In genomic region chr7:139247881-139248614, GRCm38 (mm10) we compare ENCODE assay signal across 8 mouse cellular contexts. TPM values are rescaled to one million over a fixed set of nuclear protein-coding genes. Genes with fewer than 3 reads are reported as not detected.
DNase-seq lines count a peak whose midpoint lies in the region; ATAC-seq and TF ChIP-seq lines count a peak whose summit lies in the region.

Gene Pwwp2b, plus strand, starts transcription at chr7:139248482.

- H3K4me3 ChIP-seq in forebrain, embryonic 14.5 days (ENCODE audit: low read depth, low read length) = peak within 1 kb of the TSS; percentile 64
- H3K4me3 ChIP-seq in lung, adult 2 months (replicated peaks; ENCODE audit: extremely low read depth, low read depth, low read length) = peak within 1 kb of the TSS; percentile 93
- peak within 1 kb of the TSS; percentile 71 for H3K4me3 ChIP-seq in neural tube, embryonic 15.5 days (replicated peaks)

- peak within 1 kb of the TSS; percentile 79 for H3K9ac ChIP-seq in forebrain, embryonic 14.5 days (ENCODE audit: low read length)
- H3K9ac ChIP-seq in neural tube, embryonic 15.5 days (replicated peaks) = peak within 1 kb of the TSS; percentile 76

- peak within 1 kb of the TSS; percentile 48; the same call in 1 of the 2 replicates for H3K27ac ChIP-seq in forebrain, embryonic 14.5 days (ENCODE audit: low read depth, low read length)
- peak within 1 kb of the TSS; percentile 68 for H3K27ac ChIP-seq in neural tube, embryonic 15.5 days (replicated peaks)

- H3K27me3 ChIP-seq in forebrain, embryonic 14.5 days (replicated peaks; ENCODE audit: control insufficient read depth, insufficient read depth, low read length) = peaks cover 13% of the 10 kb centered on the region; the same call in 1 of the 2 replicates
- peaks cover 14% of the 10 kb centered on the region for H3K27me3 ChIP-seq in neural tube, embryonic 15.5 days (replicated peaks)

- peak; percentile 89 for ATAC-seq in forebrain, embryonic 14.5 days
- ATAC-seq in neural tube, embryonic 15.5 days (ENCODE audit: low FRiP score) = peak; percentile 85

- WGBS in forebrain, embryonic 14.5 days = under 1% methylated on average over 33 of the region's 72 CpGs
- 1% methylated on average over 72 of the region's 72 CpGs for WGBS in large intestine, adult 2 months
- WGBS in lung, adult 2 months = 1% methylated on average over 72 of the region's 72 CpGs
- WGBS in neural tube, embryonic 15.5 days = under 1% methylated on average over 56 of the region's 72 CpGs

- intact Hi-C loops in heart, postnatal 14 days (cut with DNase I) = loop anchor here (5.0 kb wide), 1 partner anchor 139 kb away; the partner anchor contains the start of gene Inpp5a

- H3K9me3 ChIP-seq in forebrain, embryonic 14.5 days (replicated peaks; ENCODE audit: control insufficient read depth, low read length) = no peaks in the 10 kb centered on the region
- H3K9me3 ChIP-seq in neural tube, embryonic 15.5 days (replicated peaks) = no peaks in the 10 kb centered on the region

- TF ChIP-seq CTCF in lung, adult 2 months (IDR thresholded peaks at IDR 0.05; ENCODE audit: insufficient read depth, low read length) = no peak

- H3K4me1 ChIP-seq in forebrain, embryonic 14.5 days (ENCODE audit: control insufficient read depth, insufficient read depth, low read length) = peaks cover 10% of the 10 kb centered on the region
- peaks cover 39% of the 10 kb centered on the region for H3K4me1 ChIP-seq in lung, adult 2 months (ENCODE audit: control insufficient read depth, insufficient read depth, low read length)
- peaks cover 57% of the 10 kb centered on the region for H3K4me1 ChIP-seq in neural tube, embryonic 15.5 days

- no peaks in the 10 kb centered on the region for H3K36me3 ChIP-seq in forebrain, embryonic 14.5 days (ENCODE audit: control insufficient read depth, insufficient read depth, low read length)
- H3K36me3 ChIP-seq in neural tube, embryonic 15.5 days = no peaks in the 10 kb centered on the region

- peak; percentile 84 for DNase-seq in CD4-positive helper T cell, adult 2 months (ENCODE audit: low read depth, low spot score)
- DNase-seq in brain, adult 2 months (ENCODE audit: low read depth, low spot score) = peak; percentile 82
- peak; percentile 77 for DNase-seq in forebrain, embryonic 14.5 days (ENCODE audit: low spot score)
- DNase-seq in heart, postnatal 14 days = peak; percentile 90 to 92
- DNase-seq in large intestine, adult 2 months (ENCODE audit: low read depth, low spot score) = no peak
- peak; percentile 91 for DNase-seq in lung, adult 2 months
- peak; percentile 86 for DNase-seq in testis, postnatal 10 days (ENCODE audit: low spot score)

- peak within 1 kb of the TSS; percentile 97 for H3K4me2 ChIP-seq in forebrain, embryonic 14.5 days (ENCODE audit: low read length)
- H3K4me2 ChIP-seq in neural tube, embryonic 15.5 days = peak within 1 kb of the TSS; percentile 98

- TF ChIP-seq POLR2A in lung, adult 2 months (IDR thresholded peaks at IDR 0.05; ENCODE audit: borderline replicate concordance, extremely low read depth, low read depth, low read length) = peak; percentile 64; the same call in 1 of the 2 replicates

RNA-seq across cellular contexts. Expression of gene Pwwp2b, which starts in this region (rescaled TPM):
- polyA plus RNA-seq in forebrain, embryonic 14.5 days (2014; fragmentation: Nextera tagmentation; extraction: Ambion mirVana) = 4.2 and 5.3 TPM in 2 replicates
- 1 to 10 TPM; 8.7 to 9.8 TPM for total RNA-seq in heart, postnatal 14 days (2021)
- 10.6 and 13.6 TPM in 2 replicates for polyA plus RNA-seq in large intestine, adult 2 months (2012; rRNA removed)
- polyA plus RNA-seq in lung, adult 2 months (2012; rRNA removed) = 31.6 and 32.2 TPM in 2 replicates
- polyA plus RNA-seq in neural tube, embryonic 15.5 days (2015; fragmentation: Nextera tagmentation; extraction: Ambion mirVana) = 5.8 and 8.4 TPM in 2 replicates
